Mouse (Mus musculus) kidney, adult 8-10 months (tissue): ENCODE data around the gene Ndufc2.

ENCODE experiments used
- DNase-seq, 2 experiments: peaks; one replicate each; pipeline ENCODE4 v3.0.0; 2022

The Ndufc2 gene

GRCm38 (mm10) chr7:97388541-97388940 is 11.3 kb upstream of the Ndufc2 start:
- no peak for DNase-seq

GRCm38 (mm10) chr7:97391293-97392078 is 8.3 kb upstream of the Ndufc2 start:
- DNase-seq, result peak in 1 of 2 experiments; percentile 27

- peak in 1 of 2 experiments; percentile 26 for DNase-seq
These were observed 7.7 kb upstream of the Ndufc2 start for GRCm38 (mm10) chr7:97392079-97392445.

GRCm38 (mm10) chr7:97394375-97394774 is 5.4 kb upstream of the Ndufc2 start:
- DNase-seq, result no peak

GRCm38 (mm10) chr7:97398943-97399342 is 860 bp upstream of the Ndufc2 start:
- no peak for DNase-seq

GRCm38 (mm10) chr7:97407145-97407544 is 7.3 kb downstream of the Ndufc2 start:
- DNase-seq, result no peak

- DNase-seq, result no peak
These were observed 11.3 kb downstream of the Ndufc2 start for GRCm38 (mm10) chr7:97411106-97411505.

GRCm38 (mm10) chr7:97411575-97411974 is 11.8 kb downstream of the Ndufc2 start:
- DNase-seq, result no peak

- no peak for DNase-seq
These were observed 14.2 kb downstream of the Ndufc2 start for GRCm38 (mm10) chr7:97413981-97414380.

GRCm38 (mm10) chr7:97414426-97414825 is 14.6 kb downstream of the Ndufc2 start:
- DNase-seq, result peak; percentile 54 to 67

- DNase-seq, result no peak
These were observed 15.3 kb downstream of the Ndufc2 start for GRCm38 (mm10) chr7:97414915-97415687.

GRCm38 (mm10) chr7:97416473-97416872 is 16.7 kb downstream of the Ndufc2 start:
- DNase-seq, result no peak

- DNase-seq, result peak; percentile 85 to 88
These were observed 17.3 kb downstream of the Ndufc2 start, which contains the start of gene Thrsp for GRCm38 (mm10) chr7:97416906-97417777. Gene Thrsp, minus strand, starts transcription at chr7:97417730.

GRCm38 (mm10) chr7:97418717-97419116 is 18.9 kb downstream of the Ndufc2 start:
- peak; percentile 37 to 39 for DNase-seq

- DNase-seq, result no peak
These were observed 19.4 kb downstream of the Ndufc2 start for GRCm38 (mm10) chr7:97419163-97419562.

GRCm38 (mm10) chr7:97420406-97420805 is 20.6 kb downstream of the Ndufc2 start:
- no peak for DNase-seq

- DNase-seq, result no peak
These were observed 21.3 kb downstream of the Ndufc2 start for GRCm38 (mm10) chr7:97420958-97421651.

- DNase-seq, result peak; percentile 66 to 67
These were observed 24.0 kb downstream of the Ndufc2 start for GRCm38 (mm10) chr7:97423754-97424153.

GRCm38 (mm10) chr7:97424621-97425245 is 24.9 kb downstream of the Ndufc2 start:
- DNase-seq, result peak; percentile 72 to 91

- DNase-seq, result no peak
These were observed 26.8 kb downstream of the Ndufc2 start for GRCm38 (mm10) chr7:97426566-97426965.

GRCm38 (mm10) chr7:97427296-97427695 is 27.5 kb downstream of the Ndufc2 start:
- no peak for DNase-seq
